Mouse (Mus musculus) brain, embryonic 14.5 days (tissue): ENCODE results near the gene Eml6.

Source experiments
- CTCF ChIP-seq: fragments of 200-500 bp; IDR thresholded peaks from 2 replicates; pipeline ENCODE4 v1.5.1; 2012; ENCODE audit warnings: inconsistent platforms, mild to moderate bottlenecking, moderate library complexity, borderline replicate concordance; ENCODE audit not compliant: insufficient read depth, insufficient read length; ENCODE audit errors: extremely low read depth
- POLR2A ChIP-seq: fragments of 200-500 bp; IDR thresholded peaks from 2 replicates; pipeline ENCODE4 v1.6.1; 2012; ENCODE audit warnings: mild to moderate bottlenecking, inconsistent platforms, borderline replicate concordance; ENCODE audit not compliant: poor library complexity, insufficient read depth, insufficient read length, severe bottlenecking; ENCODE audit errors: extremely low read depth

- TF ChIP-seq POLR2A: no peak
- TF ChIP-seq CTCF: peak; percentile 62; the same call in 1 of the 2 replicates
Measured at GRCm38 (mm10) chr11:29861750-29862397, 164.0 kb downstream of the Eml6 start.
